Mouse (Mus musculus): ENCODE measurements around the gene Cd1d1. TPM values are rescaled to one million over a fixed set of nuclear protein-coding genes. Genes with fewer than 3 reads are reported as not detected.
"Not testable (repeated sequence)": the region's sequence is repeated elsewhere in the genome, so short reads cannot be mapped to it uniquely, and the experiment has no call there.

Gene Cd1d1
- polyA plus RNA-seq, 1 experiment, result 2.3 TPM

- TF ChIP-seq CTCF (IDR thresholded peaks at IDR 0.05; ENCODE audit: extremely low read depth, insufficient read length, insufficient replicate concordance, low read depth, low read length) (no peak), POLR2A (IDR thresholded peaks at IDR 0.05; ENCODE audit: low read depth, low read length) (no peak)
- WGBS, result 54% methylated on average over 4 of the region's 4 CpGs
- Histone ChIP-seq H3K4me1 (ENCODE audit: control insufficient read depth, insufficient read depth, insufficient read length, low read length) (no peaks in the 10 kb centered on the region), H3K27me3 (ENCODE audit: control insufficient read depth, insufficient read depth, low read length) (no peaks in the 10 kb centered on the region), H3K36me3 (ENCODE audit: control insufficient read depth, insufficient read depth, low read length) (no peaks in the 10 kb centered on the region), H3K4me3 (ENCODE audit: low read depth, low read length) (no peak overlapping the region), H3K27ac (ENCODE audit: insufficient read depth, low read depth, low read length) (no peak overlapping the region)
Observed at GRCm38 (mm10) chr3:86996111-86996510, 3.1 kb downstream of the Cd1d1 start.

- Histone ChIP-seq H3K27me3 (ENCODE audit: control insufficient read depth, insufficient read depth, low read length) (no peaks in the 10 kb centered on the region), H3K27ac (ENCODE audit: insufficient read depth, low read depth, low read length) (no peak overlapping the region), H3K36me3 (ENCODE audit: control insufficient read depth, insufficient read depth, low read length) (no peaks in the 10 kb centered on the region), H3K4me3 (ENCODE audit: low read depth, low read length) (no peak overlapping the region), H3K4me1 (ENCODE audit: control insufficient read depth, insufficient read depth, insufficient read length, low read length) (no peaks in the 10 kb centered on the region)
- WGBS, result 24% methylated on average over 1 of the region's 1 CpGs
- TF ChIP-seq POLR2A (IDR thresholded peaks at IDR 0.05; ENCODE audit: low read depth, low read length) (no peak), CTCF (IDR thresholded peaks at IDR 0.05; ENCODE audit: extremely low read depth, insufficient read length, insufficient replicate concordance, low read depth, low read length) (no peak)
Observed at GRCm38 (mm10) chr3:86995381-86995780, 3.9 kb downstream of the Cd1d1 start.

DNA sequence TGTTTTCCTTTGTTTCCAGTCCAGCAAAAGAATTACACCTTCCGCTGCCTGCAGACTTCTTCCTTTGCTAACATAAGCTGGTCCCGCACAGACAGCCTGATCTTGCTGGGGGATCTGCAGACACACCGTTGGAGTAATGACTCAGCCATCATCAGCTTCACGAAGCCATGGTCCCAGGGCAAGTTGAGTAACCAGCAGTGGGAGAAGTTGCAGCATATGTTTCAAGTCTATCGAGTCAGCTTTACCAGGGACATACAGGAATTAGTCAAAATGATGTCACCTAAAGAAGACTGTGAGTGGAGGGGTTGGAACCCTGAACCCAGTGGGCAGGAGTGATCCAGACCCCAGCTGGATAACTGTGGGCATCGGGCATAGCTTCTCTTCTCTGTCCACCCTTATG is 12.3 kb downstream of the Cd1d1 start:
- WGBS, result 33% methylated on average over 6 of the region's 6 CpGs
- H3K27me3 ChIP-seq (ENCODE audit: control insufficient read depth, insufficient read depth, low read length); H3K4me1 ChIP-seq (ENCODE audit: control insufficient read depth, insufficient read depth, insufficient read length, low read length); H3K27ac ChIP-seq (ENCODE audit: insufficient read depth, low read depth, low read length); H3K36me3 ChIP-seq (ENCODE audit: control insufficient read depth, insufficient read depth, low read length): not testable (repeated sequence)
- peak overlapping the region; percentile 40 for H3K4me3 ChIP-seq (ENCODE audit: low read depth, low read length)

DNA sequence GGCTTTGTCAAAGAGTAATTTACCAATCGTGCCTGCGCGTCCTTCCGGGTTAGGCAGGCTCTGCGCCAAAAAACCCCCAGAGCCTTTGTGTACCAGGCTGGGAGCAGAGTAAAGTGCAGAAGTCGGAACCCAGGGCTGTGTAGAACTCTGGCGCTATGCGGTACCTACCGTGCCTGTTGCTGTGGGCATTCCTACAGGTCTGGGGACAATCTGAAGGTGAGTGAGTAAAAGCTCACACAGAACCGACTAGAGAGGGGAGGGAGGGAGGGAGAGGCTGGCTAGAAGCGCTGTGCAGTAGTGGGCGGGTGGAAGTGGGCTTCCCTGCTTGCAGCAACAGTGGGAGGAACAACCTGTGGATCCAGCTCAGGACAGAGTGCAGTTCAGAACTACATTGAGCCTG is 12.8 kb downstream of the Cd1d1 start:
- Histone ChIP-seq H3K4me1 (ENCODE audit: control insufficient read depth, insufficient read depth, insufficient read length, low read length) (0 out of 2 replicates have a peak, but pooled peaks cover 2% of the 10 kb centered on the region), H3K36me3 (ENCODE audit: control insufficient read depth, insufficient read depth, low read length) (no peaks in the 10 kb centered on the region), H3K4me3 (ENCODE audit: low read depth, low read length) (peak overlapping the region; percentile 40), H3K27me3 (ENCODE audit: control insufficient read depth, insufficient read depth, low read length) (no peaks in the 10 kb centered on the region), H3K27ac (ENCODE audit: insufficient read depth, low read depth, low read length) (no peak overlapping the region)
- 20% methylated on average over 12 of the region's 12 CpGs for WGBS
- TF ChIP-seq POLR2A (IDR thresholded peaks at IDR 0.05; ENCODE audit: low read depth, low read length), result no peak
- no peak for TF ChIP-seq CTCF (IDR thresholded peaks at IDR 0.05; ENCODE audit: extremely low read depth, insufficient read length, insufficient replicate concordance, low read depth, low read length)

DNA sequence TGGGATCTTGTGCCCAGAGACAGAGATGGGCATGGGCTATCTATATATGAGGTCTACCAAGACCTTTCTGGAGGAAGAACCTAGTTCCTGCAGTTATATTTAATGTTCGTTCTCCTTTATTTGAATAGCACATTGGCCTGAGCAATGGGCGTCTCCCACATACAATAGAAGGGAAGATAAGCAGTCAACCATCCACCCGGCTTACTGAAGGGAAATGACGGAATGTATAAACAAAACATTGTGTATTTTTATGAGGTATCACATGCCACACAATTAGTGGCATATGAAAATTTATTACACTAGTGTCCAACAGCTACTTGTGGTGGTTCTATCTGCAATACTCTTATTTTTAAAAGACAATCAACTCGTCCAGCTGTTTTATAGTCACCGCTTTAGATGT is 15.9 kb downstream of the Cd1d1 start:
- Histone ChIP-seq H3K4me1 (ENCODE audit: control insufficient read depth, insufficient read depth, insufficient read length, low read length) (0 out of 2 replicates have a peak, but pooled peaks cover 2% of the 10 kb centered on the region), H3K27ac (ENCODE audit: insufficient read depth, low read depth, low read length) (no peak overlapping the region), H3K36me3 (ENCODE audit: control insufficient read depth, insufficient read depth, low read length) (no peaks in the 10 kb centered on the region), H3K27me3 (ENCODE audit: control insufficient read depth, insufficient read depth, low read length) (no peaks in the 10 kb centered on the region), H3K4me3 (ENCODE audit: low read depth, low read length) (no peak overlapping the region)
- no peak for TF ChIP-seq POLR2A (IDR thresholded peaks at IDR 0.05; ENCODE audit: low read depth, low read length)
- TF ChIP-seq CTCF (IDR thresholded peaks at IDR 0.05; ENCODE audit: extremely low read depth, insufficient read length, insufficient replicate concordance, low read depth, low read length), result no peak
- WGBS, result 53% methylated on average over 6 of the region's 6 CpGs

DNA sequence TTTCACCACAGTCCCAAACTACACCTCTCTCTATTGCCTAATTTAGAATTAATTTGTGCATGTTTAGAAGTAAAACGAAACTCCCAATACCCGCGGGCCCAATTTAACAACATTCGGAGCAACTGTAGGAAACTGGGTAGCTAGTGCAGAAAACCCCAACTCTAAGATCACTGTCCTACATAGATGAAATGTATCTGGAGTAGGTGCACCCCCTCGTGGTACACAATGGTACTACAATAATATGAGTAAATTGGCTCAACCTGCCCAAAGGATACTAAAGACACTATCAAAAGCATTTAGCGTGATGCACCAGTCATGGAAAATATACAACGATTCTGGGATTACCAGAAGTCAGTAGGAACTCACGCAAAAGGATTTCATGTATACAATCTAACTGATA is 22.7 kb downstream of the Cd1d1 start:
- Histone ChIP-seq H3K36me3 (ENCODE audit: control insufficient read depth, insufficient read depth, low read length) (no peaks in the 10 kb centered on the region), H3K4me1 (ENCODE audit: control insufficient read depth, insufficient read depth, insufficient read length, low read length) (no peaks in the 10 kb centered on the region), H3K27me3 (ENCODE audit: control insufficient read depth, insufficient read depth, low read length) (no peaks in the 10 kb centered on the region), H3K4me3 (ENCODE audit: low read depth, low read length) (no peak overlapping the region), H3K27ac (ENCODE audit: insufficient read depth, low read depth, low read length) (no peak overlapping the region)
- WGBS, result 9% methylated on average over 8 of the region's 8 CpGs
- TF ChIP-seq CTCF (IDR thresholded peaks at IDR 0.05; ENCODE audit: extremely low read depth, insufficient read length, insufficient replicate concordance, low read depth, low read length), result no peak
- TF ChIP-seq POLR2A (IDR thresholded peaks at IDR 0.05; ENCODE audit: low read depth, low read length), result no peak

GRCm38 (mm10) chr3:86975150-86975549 is 24.1 kb downstream of the Cd1d1 start:
- Histone ChIP-seq H3K4me1 (ENCODE audit: control insufficient read depth, insufficient read depth, insufficient read length, low read length) (no peaks in the 10 kb centered on the region), H3K27ac (ENCODE audit: insufficient read depth, low read depth, low read length) (no peak overlapping the region), H3K4me3 (ENCODE audit: low read depth, low read length) (no peak overlapping the region), H3K27me3 (ENCODE audit: control insufficient read depth, insufficient read depth, low read length) (no peaks in the 10 kb centered on the region), H3K36me3 (ENCODE audit: control insufficient read depth, insufficient read depth, low read length) (no peaks in the 10 kb centered on the region)
- TF ChIP-seq POLR2A (IDR thresholded peaks at IDR 0.05; ENCODE audit: low read depth, low read length), result no peak
- no peak for TF ChIP-seq CTCF (IDR thresholded peaks at IDR 0.05; ENCODE audit: extremely low read depth, insufficient read length, insufficient replicate concordance, low read depth, low read length)
- 48% methylated on average over 2 of the region's 2 CpGs for WGBS
